Mouse (Mus musculus) ES-Bruce4 (cell line): ENCODE measurements at regions not wholly inside any gene's neighbourhood (a gene's known extent, or its start where the extent isn't known, plus 50 kb on each side); places are given as distances from the start of the nearest gene placed in this dataset.

Experiments
- CTCF ChIP-seq: IDR thresholded peaks from one replicate; pipeline ENCODE4 v1.8.1; 2011; ENCODE audit warnings: low read depth, low read length
- EP300 ChIP-seq: IDR thresholded peaks from 2 replicates; pipeline ENCODE4 v1.6.1; 2011; ENCODE audit warnings: low read depth, low read length; ENCODE audit not compliant: insufficient read depth
- POLR2A ChIP-seq: IDR thresholded peaks from one replicate; pipeline ENCODE4 v1.8.1; 2011; ENCODE audit warnings: low read length; ENCODE audit not compliant: insufficient read depth

DNA sequence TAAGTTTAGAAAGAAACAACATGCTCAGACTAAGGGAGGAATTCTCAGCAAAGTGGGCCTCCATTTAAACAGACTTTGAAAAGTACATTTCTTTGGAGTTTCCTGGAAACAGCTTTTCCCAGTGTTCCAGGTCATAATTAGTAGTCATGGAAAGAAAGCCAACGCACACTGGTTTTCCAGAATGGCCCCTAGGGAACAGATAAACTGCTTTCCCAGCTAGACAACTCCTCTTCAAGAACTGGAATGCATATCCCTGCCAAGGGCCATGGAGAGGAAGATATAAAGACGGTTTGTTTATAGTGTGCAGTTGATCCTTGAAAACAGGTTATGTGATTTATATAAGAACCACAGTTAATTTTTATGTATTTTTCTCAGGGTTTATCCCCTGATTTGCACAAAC lies 351.3 kb downstream of the Cypt12 start:
- TF ChIP-seq EP300 (no peak), CTCF (no peak), POLR2A (no peak)
